Mouse (Mus musculus) liver (tissue): ENCODE measurements around the gene Fam13a.
A peak's percentile ranks its signal among the peaks of the same experiment; 100 is the strongest.

Source experiments
- DNase-seq: peaks from one replicate; pipeline ENCODE4 v3.0.0-alpha.2; 2020; ENCODE audit warnings: mixed read lengths

Gene Fam13a

GRCm38 (mm10) chr6:59024164-59024724 lies at the start of gene Fam13a:
Gene Fam13a, minus strand, starts transcription at chr6:59024549.
- DNase-seq: peak; percentile 74

DNA sequence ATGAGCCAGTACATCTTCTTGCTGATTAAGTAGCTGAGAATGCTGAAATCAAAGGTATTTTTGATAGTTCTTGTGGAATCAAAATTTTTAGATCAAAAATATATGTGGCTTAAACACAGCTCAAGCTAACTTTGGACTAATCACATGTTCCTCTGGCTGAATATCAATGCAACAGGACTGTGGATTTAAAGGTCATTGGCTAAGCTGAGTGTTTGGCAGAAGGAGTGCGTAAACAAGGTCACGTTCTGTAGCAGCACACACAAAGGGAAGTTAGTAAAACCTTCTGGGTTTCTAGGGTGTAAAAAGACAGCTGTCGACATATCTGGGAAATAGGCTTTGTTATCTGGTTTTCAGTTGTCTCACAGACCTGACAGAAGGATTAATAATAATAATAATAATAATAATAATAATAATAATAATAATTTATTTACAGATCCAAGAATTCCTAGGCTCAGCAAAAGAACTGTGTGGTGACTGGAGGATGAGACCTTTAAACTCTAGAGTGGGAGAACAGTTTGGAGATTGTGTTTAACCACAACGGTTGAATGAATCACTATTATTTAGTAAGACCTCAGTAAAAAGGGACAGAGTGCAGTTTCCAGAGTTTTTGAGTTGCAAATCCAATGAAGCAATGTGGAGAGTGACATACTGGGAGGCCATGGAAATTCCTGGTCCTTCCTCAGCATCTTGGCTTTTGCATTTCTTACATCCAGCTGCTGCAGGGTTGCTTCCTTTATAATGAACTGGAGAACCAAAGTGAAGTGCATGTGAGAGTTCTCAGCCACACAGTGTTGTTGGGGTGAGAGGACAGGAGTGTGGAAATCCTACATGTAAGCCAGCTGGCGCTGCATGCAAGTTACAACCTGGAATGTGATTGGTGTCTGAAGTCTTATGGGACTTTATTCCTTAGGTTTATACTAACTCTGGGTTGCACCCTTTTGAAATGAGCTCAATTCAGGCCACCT lies 48.0 kb upstream of the Fam13a start:
- DNase-seq: no peak

DNA sequence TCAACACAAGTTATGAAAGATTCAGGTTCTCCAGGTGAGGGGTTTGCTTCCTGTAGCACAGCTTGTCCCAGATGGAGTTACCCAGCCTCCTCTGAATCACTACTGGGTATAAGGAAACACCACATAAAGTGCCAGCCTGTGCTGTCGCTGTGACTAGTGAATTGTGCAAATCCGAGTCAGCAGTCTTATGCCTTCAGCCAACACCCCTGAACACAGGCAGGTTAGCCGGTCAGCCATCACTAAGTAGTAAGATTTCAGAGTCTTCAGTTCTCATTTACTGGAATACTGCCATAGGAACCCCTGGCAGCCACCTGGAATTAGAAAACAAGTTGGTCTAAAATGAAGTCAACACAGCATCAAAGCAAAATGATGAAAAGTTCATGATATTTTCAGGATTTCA lies 47.3 kb upstream of the Fam13a start:
- DNase-seq: no peak

DNA sequence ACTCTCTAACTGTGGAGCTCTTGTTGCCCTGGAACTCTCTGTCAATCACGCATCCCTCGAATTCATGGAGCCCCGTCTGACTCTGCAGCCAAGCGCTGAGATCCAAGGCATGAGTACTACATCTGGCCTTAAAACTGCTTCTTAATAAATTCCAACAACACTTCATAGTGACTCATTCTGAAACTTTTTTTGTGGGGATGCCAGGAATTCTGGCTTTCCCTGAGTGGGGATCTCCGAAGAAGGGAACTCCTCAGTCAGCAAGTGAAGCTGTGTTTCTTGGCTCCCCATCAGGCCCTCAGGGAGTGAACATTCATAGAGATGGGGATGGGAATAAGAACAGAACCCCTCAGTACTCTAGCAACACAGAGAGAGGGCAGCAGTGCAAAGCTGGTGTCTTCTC lies 43.8 kb upstream of the Fam13a start:
- DNase-seq: no peak

- no peak for DNase-seq
Observed at GRCm38 (mm10) chr6:59064440-59064839, 40.1 kb upstream of the Fam13a start.

DNA sequence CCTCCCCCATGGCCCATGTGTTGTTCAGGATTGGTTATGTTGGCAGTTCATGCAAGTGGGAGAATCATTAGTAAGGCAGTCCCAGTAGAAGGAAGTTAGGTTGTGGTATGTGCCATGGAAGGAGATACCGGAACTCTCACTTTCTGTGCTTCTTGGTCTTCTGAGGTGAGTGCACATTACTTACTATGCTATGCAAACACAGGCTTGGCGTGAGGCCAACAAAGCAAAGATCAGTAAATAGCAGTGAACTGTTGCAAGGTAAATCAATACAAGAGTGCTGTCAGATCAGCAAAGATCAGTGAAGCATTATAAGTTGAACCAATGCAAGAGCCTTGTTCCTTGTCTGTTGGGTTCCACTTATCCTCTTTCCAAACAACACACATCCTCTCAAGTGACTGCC lies 28.9 kb upstream of the Fam13a start:
- peak; percentile 15 for DNase-seq

DNA sequence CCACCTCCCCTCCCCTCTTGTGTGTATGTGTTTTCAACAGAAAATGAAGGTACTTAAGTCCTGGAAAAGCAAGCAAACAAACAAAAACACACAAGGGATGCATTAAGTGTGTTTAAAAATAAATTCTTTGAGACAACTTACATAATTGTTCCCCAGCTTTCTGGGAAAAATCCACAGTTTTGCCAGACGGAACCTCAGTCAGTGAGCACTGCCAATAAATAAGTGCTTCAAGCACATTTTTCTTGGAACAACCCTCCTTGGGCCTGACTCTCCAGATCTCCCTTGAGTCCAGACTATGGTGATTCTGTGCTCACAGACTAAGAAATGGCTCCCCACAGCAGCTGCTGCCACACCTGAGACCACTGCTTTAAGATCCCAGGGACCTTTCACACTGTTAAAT lies 15.4 kb upstream of the Fam13a start:
- DNase-seq: no peak

GRCm38 (mm10) chr6:59032748-59033147 lies 8.4 kb upstream of the Fam13a start:
- no peak for DNase-seq

DNA sequence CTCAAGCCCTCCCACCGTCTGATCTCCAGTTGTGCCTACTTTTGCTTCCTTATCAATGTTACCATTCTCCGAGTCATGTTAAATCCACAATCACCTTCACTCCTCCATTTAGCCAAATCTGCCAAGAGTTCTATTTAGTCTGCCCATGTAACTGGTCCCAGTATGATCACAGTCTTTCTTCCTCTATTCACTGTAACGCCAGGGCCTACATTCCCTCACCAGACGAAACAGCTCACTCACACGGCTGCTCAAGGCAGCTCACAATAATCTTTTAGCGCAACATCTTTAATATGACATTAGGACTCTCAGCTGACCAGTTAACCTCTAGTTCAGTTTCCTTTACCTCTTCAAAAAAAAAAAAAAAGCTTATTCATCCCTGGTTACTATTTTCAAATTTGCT lies 7.2 kb upstream of the Fam13a start:
- DNase-seq: no peak

DNA sequence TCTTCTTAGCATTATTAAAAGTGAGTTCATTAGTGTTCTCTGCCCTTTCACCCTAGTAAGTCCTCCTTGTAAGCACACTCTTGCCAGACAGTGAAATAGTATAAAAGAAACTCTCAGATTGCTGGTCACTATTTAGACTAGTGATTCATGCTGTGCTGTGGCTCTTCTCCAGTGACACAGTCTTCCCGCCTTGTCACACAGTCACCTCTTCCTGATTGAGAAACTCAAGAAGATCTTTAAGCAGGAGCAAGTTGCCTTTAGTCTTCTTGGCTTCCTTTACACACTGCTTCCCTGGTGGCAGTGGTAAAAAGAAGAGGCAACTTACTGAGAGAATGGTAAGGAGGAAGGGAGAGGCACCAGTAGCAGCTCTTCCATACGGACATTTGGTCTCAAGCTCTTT lies 6.3 kb upstream of the Fam13a start:
- DNase-seq: no peak

- DNase-seq: no peak
Observed at GRCm38 (mm10) chr6:59030037-59030436, 5.7 kb upstream of the Fam13a start.

DNA sequence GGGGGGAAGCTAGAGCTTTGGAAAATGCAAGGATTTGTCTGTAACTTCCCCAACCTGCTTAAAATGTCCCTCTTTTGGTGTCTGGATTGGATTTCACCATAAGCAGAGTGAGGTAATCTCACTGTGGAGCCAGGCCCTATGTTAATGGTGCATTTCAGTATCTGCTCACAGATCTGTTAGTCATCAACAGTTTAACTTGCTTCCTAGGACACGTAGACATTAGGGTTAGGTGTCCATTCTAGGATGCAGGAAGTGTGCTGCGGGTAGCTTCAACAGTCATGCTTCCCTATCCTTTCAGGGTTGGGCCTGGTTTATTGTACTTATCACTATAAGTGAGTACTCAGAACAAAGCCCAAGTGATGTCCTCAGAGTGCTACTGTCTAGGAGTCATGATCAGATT lies 4.5 kb upstream of the Fam13a start:
- DNase-seq: no peak

DNA sequence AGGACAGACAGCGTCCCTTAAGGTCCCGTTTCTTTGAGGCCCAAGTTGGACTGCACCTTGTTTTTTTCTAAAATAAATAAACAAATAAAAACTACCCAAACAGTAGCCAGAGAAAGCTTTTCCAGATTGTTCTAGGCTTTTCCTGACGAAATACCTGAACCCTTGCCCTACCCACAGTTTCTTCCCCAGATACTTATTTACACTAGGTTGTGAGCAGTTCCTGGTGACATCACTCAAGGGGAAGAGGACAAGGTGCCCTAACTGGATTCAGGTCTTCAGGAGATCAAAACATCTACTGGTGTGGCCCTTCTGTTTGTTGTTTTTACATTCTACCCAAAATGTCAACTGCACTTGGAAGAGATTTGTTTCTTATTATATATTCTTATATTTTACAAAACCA lies 457 bp upstream of the Fam13a start:
- DNase-seq: no peak

DNA sequence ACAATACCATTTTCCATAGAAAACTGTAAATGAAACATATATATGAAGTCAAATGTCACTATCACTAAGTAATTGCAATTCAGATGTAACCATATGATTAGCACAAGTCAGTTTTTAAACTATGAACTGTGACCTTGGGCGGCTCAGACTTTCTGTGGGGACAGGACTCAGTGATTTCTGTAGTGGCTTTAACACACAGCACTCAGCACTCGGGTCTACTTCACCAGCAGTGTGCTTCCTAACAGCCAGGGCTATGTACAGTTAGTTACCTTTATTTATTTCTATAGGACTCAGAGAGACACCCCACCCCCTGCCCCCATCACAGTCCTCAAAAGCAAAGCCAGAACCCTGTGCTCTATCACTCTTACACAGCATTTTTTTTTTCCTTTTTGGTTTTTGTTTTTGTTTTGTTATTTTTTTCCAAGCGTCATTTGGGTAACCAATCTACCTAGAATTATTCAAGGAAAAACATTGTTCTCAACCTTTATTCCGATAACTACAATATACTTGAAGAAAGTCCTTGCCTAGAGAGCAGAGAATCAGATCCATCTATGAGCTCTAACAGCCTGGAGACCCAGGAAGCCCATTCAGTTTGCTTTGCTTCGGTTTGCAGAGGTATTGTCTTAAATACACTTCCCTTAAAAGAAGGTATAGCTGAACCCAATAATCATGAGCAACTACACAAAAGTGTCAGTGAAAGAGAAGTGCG lies 740 bp downstream of the Fam13a start:
- DNase-seq: no peak

DNA sequence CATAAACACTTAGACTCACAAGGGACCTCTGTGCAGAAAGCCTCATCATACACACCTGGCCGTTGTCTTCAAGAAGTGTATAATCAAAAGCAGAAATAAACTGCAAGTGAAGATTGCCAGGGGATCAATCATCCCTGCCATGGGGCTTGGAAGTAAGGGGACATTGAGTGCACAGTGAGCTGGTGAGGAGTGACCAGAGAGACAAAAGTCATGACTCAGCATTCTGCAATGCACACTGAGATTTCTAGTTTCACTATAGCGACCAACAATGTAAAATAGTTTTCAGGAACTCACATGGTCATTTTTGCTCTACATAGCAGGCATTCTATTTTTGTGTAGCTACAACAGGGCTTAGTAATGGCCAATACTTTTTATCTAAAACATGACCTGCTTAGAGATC lies 1.7 kb downstream of the Fam13a start:
- DNase-seq: no peak

GRCm38 (mm10) chr6:59020346-59020745 lies 4.0 kb downstream of the Fam13a start:
- DNase-seq: peak; percentile 27

DNA sequence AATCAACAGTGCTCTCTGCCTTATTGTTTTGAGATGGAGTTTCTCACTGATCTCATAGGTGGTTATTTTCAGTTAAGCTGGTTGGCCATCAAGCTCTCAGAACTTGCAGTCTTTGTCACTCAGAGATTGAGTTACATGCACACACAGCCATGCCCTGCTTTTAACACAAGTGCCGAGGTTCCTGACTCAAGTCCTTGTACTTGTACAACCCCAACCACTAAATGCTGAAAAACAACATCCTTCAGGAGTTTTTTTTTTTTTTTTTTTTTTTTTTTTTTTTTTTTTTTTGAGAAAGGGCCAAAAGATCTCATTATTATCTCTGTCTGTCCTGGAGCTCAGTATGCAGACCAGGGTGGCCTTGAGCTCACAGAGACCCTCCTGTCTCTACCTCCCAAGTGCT lies 4.5 kb downstream of the Fam13a start:
- DNase-seq: no peak

GRCm38 (mm10) chr6:59016336-59016832 lies 8.0 kb downstream of the Fam13a start:
- no peak for DNase-seq

DNA sequence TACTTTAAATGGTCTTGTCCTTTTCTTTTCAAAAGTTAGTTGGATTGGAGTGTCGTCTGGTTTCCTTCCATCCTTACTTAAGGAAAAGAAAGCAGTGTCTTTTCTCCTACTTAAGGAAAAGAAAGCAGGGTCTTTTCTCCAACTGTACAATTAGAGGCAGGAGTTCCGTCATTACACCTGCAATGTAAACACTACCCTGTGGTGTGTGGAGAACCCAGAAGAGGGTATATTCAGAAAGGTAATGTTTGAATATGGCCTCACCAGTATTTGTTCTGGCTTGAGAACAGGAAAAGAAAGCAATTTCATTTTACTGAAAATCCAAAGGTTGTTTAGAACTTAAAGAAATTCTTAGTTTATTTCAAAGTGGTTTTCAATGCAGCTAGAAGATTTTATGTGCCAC lies 9.6 kb downstream of the Fam13a start:
- no peak for DNase-seq

DNA sequence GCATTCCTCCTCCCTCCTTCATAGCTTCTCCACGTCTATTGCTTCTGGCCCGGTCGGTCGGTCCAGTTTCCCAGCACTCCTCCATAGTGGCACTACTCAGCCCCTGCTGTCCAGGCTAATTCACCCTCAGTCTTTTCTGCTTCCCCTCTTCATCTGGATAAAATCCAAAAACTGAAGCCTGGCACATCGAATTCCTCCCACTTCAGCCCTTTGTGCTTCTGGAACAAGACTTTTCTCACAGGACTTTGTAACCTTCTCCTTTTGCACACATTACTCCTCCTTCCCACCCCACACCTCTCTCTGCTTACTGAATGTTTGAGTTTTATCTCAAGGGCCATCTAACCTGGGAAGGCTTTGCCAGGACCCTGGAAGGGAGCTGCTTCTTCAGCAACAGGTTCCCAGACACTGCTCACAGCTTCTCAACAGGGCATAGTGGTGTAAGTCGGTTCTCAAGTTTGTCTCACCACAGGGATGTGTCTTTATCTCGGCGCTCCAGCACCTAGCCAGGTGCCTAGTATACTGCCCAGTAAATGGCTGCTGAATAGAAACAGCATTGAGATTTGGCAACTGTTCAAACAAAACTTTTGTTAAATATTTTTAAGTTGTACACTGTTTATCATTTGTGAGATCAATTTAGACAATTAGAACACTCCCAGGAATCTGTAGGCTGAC lies 10.1 kb downstream of the Fam13a start:
- no peak for DNase-seq

GRCm38 (mm10) chr6:59010792-59011191 lies 13.6 kb downstream of the Fam13a start:
- DNase-seq: no peak

DNA sequence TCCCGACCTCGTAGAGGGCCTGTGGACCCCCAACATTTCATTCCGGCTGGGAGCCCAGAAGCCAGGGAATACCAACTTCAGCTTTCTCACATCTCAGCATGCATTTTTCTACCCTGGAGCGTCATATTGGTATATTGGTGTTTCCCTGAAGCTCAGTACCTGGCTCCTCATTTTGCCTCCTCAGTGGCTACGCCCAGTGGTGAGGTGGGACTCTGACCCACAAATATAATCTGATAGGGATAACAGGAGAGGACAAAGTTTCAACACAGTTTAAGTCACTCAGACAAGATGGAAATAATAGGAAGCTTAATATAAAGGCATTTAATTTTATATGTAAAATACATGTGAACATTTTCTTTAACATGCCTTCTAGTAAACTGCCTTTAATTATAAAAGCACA lies 19.7 kb downstream of the Fam13a start:
- no peak for DNase-seq

GRCm38 (mm10) chr6:58999044-58999453 lies 25.3 kb downstream of the Fam13a start:
- no peak for DNase-seq
